Comparison of ENCODE assay signal across 8 mouse cellular contexts in genomic region chr15:101077813-101078730, GRCm38 (mm10). TPM values are rescaled to one million over a fixed set of nuclear protein-coding genes. Genes with fewer than 3 reads are reported as not detected.
DNase-seq lines count a peak whose midpoint lies in the region; ATAC-seq and TF ChIP-seq lines count a peak whose summit lies in the region.

Gene Fignl2 (minus strand): TSS chr15:101078567.

- peaks cover 5% of the 10 kb centered on the region; the same call in 1 of the 2 replicates for H3K36me3 ChIP-seq in limb, embryonic 13.5 days
- H3K36me3 ChIP-seq in myocyte (ENCODE audit: control insufficient read depth, insufficient read depth): no peaks in the 10 kb centered on the region

- H3K4me3 ChIP-seq in layer of hippocampus, adult 2 months: peak within 1 kb of the TSS; percentile 60
- peak within 1 kb of the TSS; percentile 85 for H3K4me3 ChIP-seq in limb, embryonic 13.5 days
- no peak within 1 kb of the TSS for H3K4me3 ChIP-seq in myocyte

- peak within 1 kb of the TSS; percentile 86 for H3K4me2 ChIP-seq in limb, embryonic 13.5 days (replicated peaks)
- H3K4me2 ChIP-seq in myocyte (ENCODE audit: low read depth): peak within 1 kb of the TSS; percentile 48

- intact Hi-C loops in heart, postnatal 14 days (cut with DNase I): no loop called here

- H3K4me1 ChIP-seq in limb, embryonic 13.5 days: peaks cover 60% of the 10 kb centered on the region

- H3K9me3 ChIP-seq in limb, embryonic 13.5 days: no peaks in the 10 kb centered on the region

- no peaks in the 10 kb centered on the region for H3K79me2 ChIP-seq in myocyte (ENCODE audit: control insufficient read depth, insufficient read depth)

- peak within 1 kb of the TSS; percentile 88 for H3K9ac ChIP-seq in limb, embryonic 13.5 days

- peak; percentile 21; the same call in 1 of the 2 replicates for ATAC-seq in limb, embryonic 13.5 days (ENCODE audit: low FRiP score, low read depth)

- H3ac ChIP-seq in myocyte (ENCODE audit: control insufficient read depth, insufficient read length): peak within 1 kb of the TSS; percentile 14

- peak within 1 kb of the TSS; percentile 75 for H3K27ac ChIP-seq in layer of hippocampus, adult 2 months
- peak within 1 kb of the TSS; percentile 75 for H3K27ac ChIP-seq in limb, embryonic 13.5 days

- WGBS in limb, embryonic 13.5 days: under 1% methylated on average over 46 of the region's 96 CpGs

- TF ChIP-seq CTCF in layer of hippocampus, adult 2 months (conservative IDR thresholded peaks at IDR 0.05): no peak

- no peak for TF ChIP-seq POLR2A in myocyte (IDR thresholded peaks at IDR 0.05; ENCODE audit: insufficient read length, low read depth)

- no peaks in the 10 kb centered on the region for H3K27me3 ChIP-seq in limb, embryonic 13.5 days
- peaks cover 84% of the 10 kb centered on the region for H3K27me3 ChIP-seq in myocyte (ENCODE audit: control insufficient read depth, insufficient read depth, insufficient read length)

- DNase-seq in layer of hippocampus, adult 2 months (ENCODE audit: low spot score in 2 of 2): no peak
- no peak for DNase-seq in layer of hippocampus, adult 18-20 months (ENCODE audit: low spot score in 2 of 2)
- DNase-seq in embryo, embryonic 11 days: peak; percentile 80
- peak; percentile 53 for DNase-seq in heart, postnatal 14 days
- DNase-seq in frontal cortex, adult 2 months (ENCODE audit: extremely low spot score in 1 of 2, low spot score in 1 of 2): no peak
- no peak for DNase-seq in layer of hippocampus, adult 9-11 months

TF ChIP-seq in myocyte, 11 proteins besides CTCF, POLR2A, EP300 and RAD21:
- no peak for TF ChIP-seq POLR2AphosphoS2 (IDR thresholded peaks at IDR 0.05; ENCODE audit: insufficient read length, low read depth)
- TF ChIP-seq REST (IDR thresholded peaks at IDR 0.05; ENCODE audit: insufficient read depth, insufficient read length): no peak
- no peak for TF ChIP-seq MYOG (IDR thresholded peaks at IDR 0.05; ENCODE audit: control insufficient read depth in 1 of 3, insufficient read depth in 1 of 3, insufficient read length in 2 of 3, low read depth in 2 of 3)
- TF ChIP-seq MYOD1 (IDR thresholded peaks at IDR 0.05; ENCODE audit: control insufficient read depth in 1 of 3, insufficient read length in 2 of 3, low read depth in 2 of 3): no peak
- no peak for TF ChIP-seq USF1 (IDR thresholded peaks at IDR 0.05; ENCODE audit: low read depth)
- TF ChIP-seq CEBPB (IDR thresholded peaks at IDR 0.05; ENCODE audit: insufficient read depth, poor library complexity, severe bottlenecking): no peak
- no peak for TF ChIP-seq TCF3 (IDR thresholded peaks at IDR 0.05; ENCODE audit: insufficient read length, low read depth)
- no peak for TF ChIP-seq MAX (IDR thresholded peaks at IDR 0.05; ENCODE audit: low read depth)
- TF ChIP-seq TCF12 (IDR thresholded peaks at IDR 0.05; ENCODE audit: insufficient read depth, poor library complexity, severe bottlenecking): no peak
- TF ChIP-seq SRF (IDR thresholded peaks at IDR 0.05; ENCODE audit: control insufficient read depth, insufficient read length, low read depth): no peak
- no peak for TF ChIP-seq E2F4 (IDR thresholded peaks at IDR 0.05; ENCODE audit: insufficient read depth)

RNA-seq across cellular contexts. Expression of gene Fignl2, which starts in this region (rescaled TPM):
- total RNA-seq in layer of hippocampus, adult 2 months (2021): 1 to 10 TPM; 1.1 to 1.7 TPM
- total RNA-seq in layer of hippocampus, adult 18-20 months (2021): 1 to 10 TPM; 1.3 to 1.6 TPM
- total RNA-seq in heart, postnatal 14 days (2021): 1 to 10 TPM; 2.3 to 2.8 TPM
- polyA plus RNA-seq in limb, embryonic 13.5 days (2015; fragmentation: Nextera tagmentation; extraction: Ambion mirVana): 0.20 and 0.26 TPM in 2 replicates
- 0.02 TPM for polyA plus RNA-seq in myocyte (2012; fragmentation: generic; extraction: Trizol)
- 1.2 and 1.3 TPM in 2 replicates for polyA plus RNA-seq in frontal cortex, adult 2 months (2012; rRNA removed)

Comparison
In these comparisons a context has a peak if more than half of its experiments do, and no peak if none do; other contexts are left out.
1. Peak in ATAC-seq, H3K4me3 ChIP-seq, H3K27ac ChIP-seq, H3K9ac ChIP-seq and H3K4me2 ChIP-seq in limb, embryonic 13.5 days; RNA of the gene not detected or under 1 TPM.
2. DNase-seq: peak in embryo, embryonic 11 days (single experiment) and heart, postnatal 14 days (2 of 2); none in layer of hippocampus, adult 2 months (0 of 2), layer of hippocampus, adult 18-20 months (0 of 2), frontal cortex, adult 2 months (0 of 2) and layer of hippocampus, adult 9-11 months (single experiment).